In the genomic region with DNA sequence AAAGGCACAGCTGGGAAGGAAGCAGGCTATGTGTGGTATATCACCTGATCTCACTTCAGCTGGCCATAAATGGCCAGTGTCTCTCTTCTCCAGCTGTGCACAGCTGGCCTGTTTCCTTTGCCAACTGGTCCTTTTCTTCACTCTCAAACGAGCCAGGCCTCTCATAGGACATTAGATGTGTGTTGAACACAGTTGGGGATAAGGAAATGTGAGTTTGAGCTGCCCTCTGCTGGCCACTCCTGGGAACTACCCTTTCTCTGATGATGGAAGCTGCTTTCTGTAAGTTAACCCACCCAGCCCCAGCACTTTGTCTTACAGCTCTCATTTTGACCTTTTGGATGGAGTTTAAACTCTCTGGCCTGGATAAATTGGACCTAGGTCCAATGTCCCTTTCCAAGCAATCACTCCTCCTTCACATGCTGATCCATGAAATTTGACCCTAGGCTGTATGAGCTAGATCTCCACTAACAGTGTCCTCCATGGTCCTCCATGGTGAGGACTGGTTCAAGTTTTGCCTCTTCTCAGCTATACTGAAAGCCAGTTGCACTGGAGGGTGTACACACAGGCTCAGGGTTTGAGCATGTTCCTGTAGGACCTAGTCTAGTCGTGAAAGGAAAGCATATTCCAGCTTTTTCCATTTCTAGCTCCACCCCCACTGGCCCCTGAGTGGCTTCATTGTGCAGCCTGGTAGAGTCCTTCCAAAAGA, we compare ENCODE assay signal across 8 mouse cellular contexts. TPM values are rescaled to one million over a fixed set of nuclear protein-coding genes. Genes with fewer than 3 reads are reported as not detected.
A peak's percentile ranks its signal among the peaks of the same experiment; 100 is the strongest.
DNase-seq lines count a peak whose midpoint lies in the region; ATAC-seq and TF ChIP-seq lines count a peak whose summit lies in the region.

No protein-coding gene starts in this region.

- H3K36me3 ChIP-seq in hindbrain, postnatal 0 days (ENCODE audit: insufficient read depth, low read length) = no peaks in the 10 kb centered on the region

- peak; percentile 95 for TF ChIP-seq CTCF in gastrocnemius, adult 2 months (IDR thresholded peaks at IDR 0.05)
- TF ChIP-seq CTCF in hindbrain, postnatal 0 days (IDR thresholded peaks at IDR 0.05; ENCODE audit: low read depth) = peak; percentile 97

- H3K4me2 ChIP-seq in hindbrain, postnatal 0 days (ENCODE audit: low read depth, low read length) = no peak overlapping the region

- intact Hi-C loops in gastrocnemius, adult 2 months (cut with DNase I) = loop anchor here (1.0 to 2.0 kb wide), 3 partner anchors 107 to 197 kb away; partner anchors contain the start of gene Ahcyl1

- no peaks in the 10 kb centered on the region for H3K27me3 ChIP-seq in hindbrain, postnatal 0 days (ENCODE audit: insufficient read depth, low read length)

- no peaks in the 10 kb centered on the region for H3K9me3 ChIP-seq in hindbrain, postnatal 0 days (ENCODE audit: low read length)

- 12% methylated on average over 2 of the region's 2 CpGs for WGBS in hindbrain, postnatal 0 days

- ATAC-seq in common myeloid progenitor, adult 5-6 weeks (replicated peaks; ENCODE audit: low read depth, poor library complexity, severe bottlenecking) = peak; percentile 78
- ATAC-seq in hindbrain, postnatal 0 days = peak; percentile 81
- peak; percentile 86 for ATAC-seq in megakaryocyte progenitor cell, adult 5-6 weeks (replicated peaks; ENCODE audit: poor library complexity)

- peak; percentile 96 for DNase-seq in adipocyte (ENCODE audit: low spot score)
- DNase-seq in gastrocnemius, adult 2 months = peak; percentile 88
- DNase-seq in hindbrain, postnatal 0 days (ENCODE audit: low spot score) = peak; percentile 92
- peak; percentile 92 for DNase-seq in left cerebral cortex, adult 18-20 months (ENCODE audit: low spot score in 2 of 2)
- DNase-seq in right cerebral cortex, postnatal 14 days = peak; percentile 85
- peak; percentile 89 for DNase-seq in urinary bladder, postnatal 14 days (ENCODE audit: low spot score)

- H3K4me1 ChIP-seq in hindbrain, postnatal 0 days (ENCODE audit: insufficient read depth, low read length) = peaks cover 6% of the 10 kb centered on the region; the same call in 1 of the 2 replicates

- H3K4me3 ChIP-seq in gastrocnemius, adult 2 months = no peak overlapping the region
- no peak overlapping the region for H3K4me3 ChIP-seq in hindbrain, postnatal 0 days (ENCODE audit: low read length)

- no peak overlapping the region for H3K9ac ChIP-seq in hindbrain, postnatal 0 days (replicated peaks; ENCODE audit: low read length)

- 0 out of 2 replicates have a peak overlapping the region, but pooled peaks have one; percentile 2 for H3K27ac ChIP-seq in gastrocnemius, adult 2 months
- no peak overlapping the region for H3K27ac ChIP-seq in hindbrain, postnatal 0 days

RNA-seq across cellular contexts. Expression of gene Eps8l3, which starts 13.0 kb away (rescaled TPM):
- total RNA-seq in common myeloid progenitor, adult 5-6 weeks (2017) = not detected in 2 replicates
- not detected for total RNA-seq in gastrocnemius, adult 2 months (2021)
- not detected in 2 replicates for total RNA-seq in hindbrain, postnatal 0 days (2014; rRNA removed)
- polyA plus RNA-seq in hindbrain, postnatal 0 days (2015; fragmentation: Nextera tagmentation; extraction: Ambion mirVana) = not detected in 2 replicates
- total RNA-seq in left cerebral cortex, adult 18-20 months (2021) = not detected
- total RNA-seq in megakaryocyte progenitor cell, adult 5-6 weeks (2015) = 0.07 and 0.12 TPM in 2 replicates
- not detected in 2 replicates for total RNA-seq in megakaryocyte progenitor cell, adult 5-6 weeks (2017)

RNA-seq across cellular contexts. Expression of gene Gstm5, which starts 31.6 kb away (rescaled TPM):
- total RNA-seq in common myeloid progenitor, adult 5-6 weeks (2017) = 73.7 and 87.7 TPM in 2 replicates
- 10 to 100 TPM; 74.7 to 87.2 TPM for total RNA-seq in gastrocnemius, adult 2 months (2021)
- total RNA-seq in hindbrain, postnatal 0 days (2014; rRNA removed) = 164 and 179 TPM in 2 replicates
- polyA plus RNA-seq in hindbrain, postnatal 0 days (2015; fragmentation: Nextera tagmentation; extraction: Ambion mirVana) = 383 and 384 TPM in 2 replicates
- total RNA-seq in left cerebral cortex, adult 18-20 months (2021) = 100 to 1,000 TPM; 229 to 250 TPM
- total RNA-seq in megakaryocyte progenitor cell, adult 5-6 weeks (2015) = 38.2 and 61.5 TPM in 2 replicates
- total RNA-seq in megakaryocyte progenitor cell, adult 5-6 weeks (2017) = 23.6 and 30.6 TPM in 2 replicates
